Mouse (Mus musculus) lung, postnatal 0 days (tissue): Measurements from ENCODE around the gene Tmem114.

Experiments used
- CTCF ChIP-seq: IDR thresholded peaks from 2 replicates; pipeline ENCODE4 v1.5.1; 2016; ENCODE audit warnings: antibody characterized with exemption, mild to moderate bottlenecking
- EP300 ChIP-seq: IDR thresholded peaks from 2 replicates; pipeline ENCODE4 v1.6.1; 2016; ENCODE audit warnings: antibody characterized with exemption, mild to moderate bottlenecking, control low read depth

- TF ChIP-seq CTCF (no peak), EP300 (no peak)
These were observed 25.1 kb downstream of the Tmem114 start for GRCm38 (mm10) chr16:8399868-8400267.
